Mouse (Mus musculus): ENCODE results near the gene Capg. TPM values are rescaled to one million over a fixed set of nuclear protein-coding genes. Genes with fewer than 3 reads are reported as not detected.

The Capg gene
- polyA plus RNA-seq, 1 experiment: 50.6 TPM

GRCm38 (mm10) chr6:72560801-72561200, 16.6 kb downstream of the Capg start:
- 91% methylated on average over 8 of the region's 8 CpGs for WGBS
- no peak for DNase-seq
- H3K4me1 ChIP-seq (replicated peaks; ENCODE audit: control insufficient read depth, insufficient read depth, low read length): peaks cover 15% of the 10 kb centered on the region
- H3K27ac ChIP-seq (ENCODE audit: control insufficient read depth, insufficient read depth, low read length): no peak overlapping the region
- TF ChIP-seq POLR2A (IDR thresholded peaks at IDR 0.05; ENCODE audit: control insufficient read depth, extremely low read depth, insufficient read depth, low read length, poor library complexity): no peak
- no peak for TF ChIP-seq CTCF (IDR thresholded peaks at IDR 0.05; ENCODE audit: borderline replicate concordance, control insufficient read depth, extremely low read depth, insufficient read depth, low read length, poor library complexity)
- H3K4me3 ChIP-seq (ENCODE audit: control insufficient read depth, insufficient read depth, low read length): no peak overlapping the region
- no peaks in the 10 kb centered on the region for H3K36me3 ChIP-seq (ENCODE audit: control insufficient read depth, insufficient read depth, low read length)
- no peaks in the 10 kb centered on the region for H3K27me3 ChIP-seq (ENCODE audit: control insufficient read depth, insufficient read depth, low read length)

DNA sequence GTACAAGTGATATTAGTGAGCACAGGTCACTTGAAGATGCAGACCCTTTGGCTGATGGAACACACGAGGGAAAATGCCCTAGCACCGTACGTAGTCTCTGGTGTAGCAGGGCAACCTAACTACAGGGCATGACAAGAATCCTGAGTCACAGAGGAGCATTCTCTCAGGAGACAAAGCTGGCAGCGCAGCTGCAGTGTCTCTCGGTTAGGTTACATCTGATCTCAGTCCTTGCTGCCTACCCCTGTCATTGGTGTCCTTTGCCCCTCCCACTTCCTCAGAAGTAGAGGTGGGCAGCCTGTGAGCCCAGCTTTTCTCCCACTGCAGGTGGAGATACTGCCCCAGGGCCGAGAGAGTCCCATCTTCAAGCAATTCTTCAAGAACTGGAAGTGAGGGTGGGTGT, 18.3 kb downstream of the Capg start:
- Histone ChIP-seq H3K4me1 (replicated peaks; ENCODE audit: control insufficient read depth, insufficient read depth, low read length) (peaks cover 16% of the 10 kb centered on the region), H3K27ac (ENCODE audit: control insufficient read depth, insufficient read depth, low read length) (no peak overlapping the region), H3K27me3 (ENCODE audit: control insufficient read depth, insufficient read depth, low read length) (no peaks in the 10 kb centered on the region), H3K36me3 (ENCODE audit: control insufficient read depth, insufficient read depth, low read length) (no peaks in the 10 kb centered on the region), H3K4me3 (ENCODE audit: control insufficient read depth, insufficient read depth, low read length) (no peak overlapping the region)
- no peak for DNase-seq
- TF ChIP-seq CTCF (IDR thresholded peaks at IDR 0.05; ENCODE audit: borderline replicate concordance, control insufficient read depth, extremely low read depth, insufficient read depth, low read length, poor library complexity) (no peak), POLR2A (IDR thresholded peaks at IDR 0.05; ENCODE audit: control insufficient read depth, extremely low read depth, insufficient read depth, low read length, poor library complexity) (no peak)
- WGBS: 37% methylated on average over 6 of the region's 6 CpGs

DNA sequence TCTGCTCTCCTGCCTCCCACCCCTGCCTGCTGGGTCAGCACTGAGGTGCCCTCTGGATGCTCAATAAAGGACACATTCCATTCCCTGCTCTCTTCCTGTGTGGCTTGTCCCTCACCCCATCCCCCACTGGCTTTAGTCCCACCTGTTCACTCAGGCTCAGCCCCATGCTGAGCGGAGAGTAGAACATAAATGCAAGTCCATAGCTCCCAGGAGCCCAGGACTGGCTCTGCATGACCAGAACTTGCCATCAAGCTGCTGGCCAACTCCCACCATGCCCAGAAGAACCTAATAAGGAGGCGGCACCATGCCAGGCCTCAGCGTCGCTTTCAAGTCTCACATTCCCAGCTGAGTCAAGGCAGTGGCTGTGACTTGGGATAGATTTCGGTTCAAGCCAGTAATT, 18.7 kb downstream of the Capg start:
- no peaks in the 10 kb centered on the region for H3K36me3 ChIP-seq (ENCODE audit: control insufficient read depth, insufficient read depth, low read length)
- 93% methylated on average over 5 of the region's 5 CpGs for WGBS

DNA sequence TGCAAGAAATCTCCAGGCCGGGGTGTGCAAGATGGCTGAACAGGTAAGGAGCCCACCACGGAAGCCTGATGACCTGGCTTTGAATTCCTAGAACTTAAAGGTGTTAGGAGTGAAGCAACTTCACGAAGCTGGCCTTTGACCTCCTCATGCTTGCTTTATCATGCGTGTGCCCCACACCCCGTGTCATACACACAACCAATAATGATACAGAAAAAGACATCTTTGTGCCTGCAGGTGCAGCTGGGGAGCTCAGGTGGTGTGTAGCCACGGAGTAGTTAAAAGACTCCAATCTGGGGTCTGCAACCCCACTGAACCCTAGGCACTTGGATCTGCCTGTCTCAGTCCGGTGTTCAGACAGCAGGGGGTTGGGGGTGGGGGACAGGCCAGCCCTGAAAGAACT, 21.3 kb downstream of the Capg start:
- Histone ChIP-seq H3K27me3 (ENCODE audit: control insufficient read depth, insufficient read depth, low read length) (no peaks in the 10 kb centered on the region), H3K4me3 (ENCODE audit: control insufficient read depth, insufficient read depth, low read length) (no peak overlapping the region), H3K27ac (ENCODE audit: control insufficient read depth, insufficient read depth, low read length) (no peak overlapping the region), H3K4me1 (replicated peaks; ENCODE audit: control insufficient read depth, insufficient read depth, low read length) (peaks cover 9% of the 10 kb centered on the region; the same call in 1 of the 2 replicates), H3K36me3 (ENCODE audit: control insufficient read depth, insufficient read depth, low read length) (peaks cover 6% of the 10 kb centered on the region; the same call in 1 of the 2 replicates)
- no peak for DNase-seq
- 67% methylated on average over 7 of the region's 7 CpGs for WGBS
- TF ChIP-seq CTCF (IDR thresholded peaks at IDR 0.05; ENCODE audit: borderline replicate concordance, control insufficient read depth, extremely low read depth, insufficient read depth, low read length, poor library complexity) (no peak), POLR2A (IDR thresholded peaks at IDR 0.05; ENCODE audit: control insufficient read depth, extremely low read depth, insufficient read depth, low read length, poor library complexity) (no peak)

More for the DNA sequence above, 18.7 kb downstream of the Capg start:
- H3K4me1 ChIP-seq (replicated peaks; ENCODE audit: control insufficient read depth, insufficient read depth, low read length): peaks cover 16% of the 10 kb centered on the region
- H3K4me3 ChIP-seq (ENCODE audit: control insufficient read depth, insufficient read depth, low read length): no peak overlapping the region
- no peaks in the 10 kb centered on the region for H3K27me3 ChIP-seq (ENCODE audit: control insufficient read depth, insufficient read depth, low read length)
- TF ChIP-seq POLR2A (IDR thresholded peaks at IDR 0.05; ENCODE audit: control insufficient read depth, extremely low read depth, insufficient read depth, low read length, poor library complexity) (no peak), CTCF (IDR thresholded peaks at IDR 0.05; ENCODE audit: borderline replicate concordance, control insufficient read depth, extremely low read depth, insufficient read depth, low read length, poor library complexity) (no peak)
- no peak for DNase-seq
- H3K27ac ChIP-seq (ENCODE audit: control insufficient read depth, insufficient read depth, low read length): no peak overlapping the region

GRCm38 (mm10) chr6:72566044-72566443, 21.9 kb downstream of the Capg start:
- WGBS: 12% methylated on average over 4 of the region's 4 CpGs
- Histone ChIP-seq H3K27me3 (ENCODE audit: control insufficient read depth, insufficient read depth, low read length) (no peaks in the 10 kb centered on the region), H3K4me1 (replicated peaks; ENCODE audit: control insufficient read depth, insufficient read depth, low read length) (peaks cover 9% of the 10 kb centered on the region; the same call in 1 of the 2 replicates), H3K36me3 (ENCODE audit: control insufficient read depth, insufficient read depth, low read length) (peaks cover 6% of the 10 kb centered on the region; the same call in 1 of the 2 replicates), H3K4me3 (ENCODE audit: control insufficient read depth, insufficient read depth, low read length) (no peak overlapping the region), H3K27ac (ENCODE audit: control insufficient read depth, insufficient read depth, low read length) (no peak overlapping the region)
- TF ChIP-seq POLR2A (IDR thresholded peaks at IDR 0.05; ENCODE audit: control insufficient read depth, extremely low read depth, insufficient read depth, low read length, poor library complexity) (no peak), CTCF (IDR thresholded peaks at IDR 0.05; ENCODE audit: borderline replicate concordance, control insufficient read depth, extremely low read depth, insufficient read depth, low read length, poor library complexity) (no peak; the same call in 1 of the 2 replicates)
- peak; percentile 88 for DNase-seq

GRCm38 (mm10) chr6:72567508-72567907, 23.3 kb downstream of the Capg start:
- Histone ChIP-seq H3K4me1 (replicated peaks; ENCODE audit: control insufficient read depth, insufficient read depth, low read length) (peaks cover 6% of the 10 kb centered on the region; the same call in 1 of the 2 replicates), H3K27me3 (ENCODE audit: control insufficient read depth, insufficient read depth, low read length) (no peaks in the 10 kb centered on the region), H3K4me3 (ENCODE audit: control insufficient read depth, insufficient read depth, low read length) (no peak overlapping the region), H3K36me3 (ENCODE audit: control insufficient read depth, insufficient read depth, low read length) (peaks cover 6% of the 10 kb centered on the region; the same call in 1 of the 2 replicates), H3K27ac (ENCODE audit: control insufficient read depth, insufficient read depth, low read length) (no peak overlapping the region)
- no peak for DNase-seq
- TF ChIP-seq CTCF (IDR thresholded peaks at IDR 0.05; ENCODE audit: borderline replicate concordance, control insufficient read depth, extremely low read depth, insufficient read depth, low read length, poor library complexity): no peak
- no peak for TF ChIP-seq POLR2A (IDR thresholded peaks at IDR 0.05; ENCODE audit: control insufficient read depth, extremely low read depth, insufficient read depth, low read length, poor library complexity)
- WGBS: 90% methylated on average over 5 of the region's 5 CpGs

DNA sequence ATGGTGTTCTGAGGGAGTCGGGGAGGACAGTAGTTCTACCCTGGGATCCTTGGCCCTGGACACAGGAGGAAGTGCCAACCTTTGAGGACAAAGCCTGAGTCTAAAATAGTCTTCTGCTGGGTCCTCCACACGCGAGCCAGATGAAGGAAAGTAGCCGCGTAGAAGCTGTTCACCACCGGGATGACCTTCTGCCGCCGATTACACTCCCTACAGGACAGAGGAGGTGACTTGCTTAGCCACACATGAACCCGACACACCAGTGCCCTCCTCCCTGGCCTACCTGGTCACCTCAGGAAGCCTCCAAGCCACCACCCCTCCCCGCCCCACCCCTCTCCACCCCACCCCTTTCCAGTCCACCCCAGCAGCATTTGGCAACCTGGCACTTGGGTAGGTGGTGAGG, 24.5 kb downstream of the Capg start:
- 97% methylated on average over 10 of the region's 10 CpGs for WGBS
- Histone ChIP-seq H3K4me3 (ENCODE audit: control insufficient read depth, insufficient read depth, low read length) (no peak overlapping the region), H3K4me1 (replicated peaks; ENCODE audit: control insufficient read depth, insufficient read depth, low read length) (peaks cover 3% of the 10 kb centered on the region; the same call in 1 of the 2 replicates), H3K27me3 (ENCODE audit: control insufficient read depth, insufficient read depth, low read length) (no peaks in the 10 kb centered on the region), H3K27ac (ENCODE audit: control insufficient read depth, insufficient read depth, low read length) (no peak overlapping the region), H3K36me3 (ENCODE audit: control insufficient read depth, insufficient read depth, low read length) (peaks cover 6% of the 10 kb centered on the region; the same call in 1 of the 2 replicates)
- TF ChIP-seq POLR2A (IDR thresholded peaks at IDR 0.05; ENCODE audit: control insufficient read depth, extremely low read depth, insufficient read depth, low read length, poor library complexity): no peak
- TF ChIP-seq CTCF (IDR thresholded peaks at IDR 0.05; ENCODE audit: borderline replicate concordance, control insufficient read depth, extremely low read depth, insufficient read depth, low read length, poor library complexity): no peak
- DNase-seq: no peak
